Mouse (Mus musculus) neutrophil, adult 83 days (primary cell): ENCODE data around the gene Slc39a2. TPM values are rescaled to one million over a fixed set of nuclear protein-coding genes. Genes with fewer than 3 reads are reported as not detected.

Experiments
- total RNA-seq, 2 experiments: library from RNA; stranded (reverse); gene quantifications; one replicate each; pipeline ENCODE4 v1.2.4; 2023

Slc39a2 gene
- total RNA-seq = under 1 TPM; 0.15 to 0.28 TPM

GRCm38 (mm10) chr14:51892191-51892939 lies at the start of gene Slc39a2:
Gene Slc39a2 (plus strand): TSS chr14:51892889.

GRCm38 (mm10) chr14:51853399-51853798 lies 39.3 kb upstream of the Slc39a2 start, which contains the start of gene Ear6:
Gene Ear6 (plus strand): TSS chr14:51853699.

GRCm38 (mm10) chr14:51884598-51885331 lies 7.9 kb upstream of the Slc39a2 start, which contains the start of gene Mettl17:
Gene Mettl17 (plus strand): TSS chr14:51884842.

DNA sequence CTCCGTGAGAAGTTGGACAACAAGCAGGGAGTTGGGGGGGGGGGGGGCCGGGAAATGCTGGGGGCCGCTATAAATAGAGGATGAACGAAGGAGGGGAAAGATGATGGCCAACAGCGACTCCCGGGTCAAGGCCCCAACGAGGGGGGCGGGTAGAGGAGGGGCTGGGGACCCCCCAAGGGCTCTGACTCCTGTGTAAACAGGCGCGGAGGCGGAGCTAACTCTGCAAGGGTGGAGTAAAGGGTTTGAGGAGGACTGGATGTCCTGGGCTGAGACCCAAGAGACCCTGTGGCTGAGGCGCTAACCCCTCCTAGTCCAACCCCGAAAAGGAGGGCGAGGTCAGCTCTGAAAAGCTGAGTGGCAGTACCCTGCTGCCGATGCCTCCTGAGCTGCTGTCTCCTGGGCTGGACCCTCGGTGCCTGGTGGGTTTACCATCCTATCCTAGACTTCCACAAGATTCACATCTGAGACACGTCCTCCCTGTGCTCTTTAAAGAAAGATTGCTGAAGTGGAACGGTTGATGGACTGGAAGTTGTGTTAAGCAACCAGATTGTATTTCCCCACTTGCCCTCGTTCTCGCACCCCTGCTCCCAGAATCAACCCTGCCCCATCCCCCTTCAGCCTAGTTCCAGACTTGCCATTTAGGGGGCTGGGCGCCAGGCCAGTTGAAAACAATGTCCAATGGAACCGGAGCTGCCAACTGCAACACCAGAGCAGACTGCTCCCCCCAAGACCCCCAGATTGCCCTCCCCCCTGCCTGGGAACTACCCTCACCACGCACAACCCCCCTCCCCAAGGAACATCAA lies 21.5 kb downstream of the Slc39a2 start, which contains the start of gene Ndrg2:
Gene Ndrg2 (minus strand): TSS at position 199 of the 803 bp plus-strand sequence.

DNA sequence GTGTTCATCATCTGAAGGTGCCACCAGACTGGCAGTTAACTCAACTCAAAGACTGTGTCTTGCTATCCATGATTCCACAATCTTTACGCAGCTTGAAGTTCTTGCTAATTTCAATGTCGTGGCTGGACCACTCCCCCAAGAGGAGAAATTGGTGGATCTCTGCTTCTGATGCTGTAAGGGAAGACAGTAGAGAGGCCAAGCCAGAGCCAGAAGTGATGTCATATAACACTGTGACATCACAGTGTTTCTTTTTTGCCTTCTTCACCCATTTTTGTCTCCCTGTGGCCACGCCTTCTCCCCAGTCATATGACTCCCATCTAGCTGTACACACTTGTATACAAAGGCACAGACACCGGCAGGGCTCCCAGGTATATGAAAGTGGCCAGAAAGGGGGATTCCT lies 25.4 kb downstream of the Slc39a2 start, which contains the start of gene Tppp2:
Gene Tppp2 (plus strand): TSS at position 301 of the 400 bp plus-strand sequence.

GRCm38 (mm10) chr14:51922571-51922865 lies 29.8 kb downstream of the Slc39a2 start, which contains the start of gene Rnase13:
Gene Rnase13 (minus strand): TSS chr14:51922773.

Other genes starting within 250 kb of the Slc39a2 start
- not detected for gene Gm17079, start 197.4 kb upstream of the Slc39a2 start, total RNA-seq
- gene Gm5800, start 175.7 kb upstream of the Slc39a2 start, total RNA-seq = not detected
- not detected for gene Ang4, start 119.3 kb upstream of the Slc39a2 start, total RNA-seq
- not detected for gene AY358078, start 92.8 kb upstream of the Slc39a2 start, total RNA-seq
- gene Ear6, start 39.2 kb upstream of the Slc39a2 start, total RNA-seq = 10 to 100 TPM; 11.6 to 35.3 TPM
- 10 to 100 TPM; 10.7 to 12.1 TPM for gene Mettl17, start 8.0 kb upstream of the Slc39a2 start, total RNA-seq
- gene Ndrg2, start 21.3 kb downstream of the Slc39a2 start, total RNA-seq = 1 to 10 TPM; 1.5 to 2.0 TPM
- gene Tppp2, start 25.5 kb downstream of the Slc39a2 start, total RNA-seq = not detected
- gene Rnase13, start 29.9 kb downstream of the Slc39a2 start, total RNA-seq = not detected
- 10 to 100 TPM in 1 of 2 experiments, 1 to 10 TPM in 1; 7.1 to 11.2 TPM for gene Arhgef40, start 91.8 kb downstream of the Slc39a2 start, total RNA-seq
- under 1 TPM in 1 of 2 experiments, not detected in 1; 0.66 TPM for gene Tmem253, start 122.8 kb downstream of the Slc39a2 start, total RNA-seq
- gene Zfp219, start 127.8 kb downstream of the Slc39a2 start, total RNA-seq = 10 to 100 TPM; 11.5 to 12.5 TPM
- gene Olfr221, start 149.6 kb downstream of the Slc39a2 start, total RNA-seq = not detected
- gene Hnrnpc, start 211.1 kb downstream of the Slc39a2 start, total RNA-seq = 100 to 1,000 TPM; 225 to 228 TPM
- 1 to 10 TPM in 1 of 2 experiments, under 1 TPM in 1; 0.42 to 2.3 TPM for gene Rpgrip1, start 217.8 kb downstream of the Slc39a2 start, total RNA-seq